Mouse (Mus musculus) heart, embryonic 11.5 days (tissue): ENCODE measurements around the gene Mtfr1l. TPM values are rescaled to one million over a fixed set of nuclear protein-coding genes. Genes with fewer than 3 reads are reported as not detected.
A peak's percentile ranks its signal among the peaks of the same experiment; 100 is the strongest.
"Not testable (repeated sequence)": the region's sequence is repeated elsewhere in the genome, so short reads cannot be mapped to it uniquely, and the experiment has no call there.

Experiments used
- ATAC-seq: fragments of 200-750 bp; cut with Nextera tagmentation; replicated peaks from 2 replicates; pipeline ENCODE4 v1.8.0; 2017; ENCODE audit warnings: moderate library complexity; ENCODE audit not compliant: insufficient number of reproducible peaks, low FRiP score, low TSS enrichment
- H3K27ac ChIP-seq: fragments of 300-500 bp; sonication (generic); 2 replicates; pipeline ENCODE4 v1.5.1; 2014; ENCODE audit warnings: mild to moderate bottlenecking, low read depth, low read length
- H3K27me3 ChIP-seq: fragments of 300-500 bp; sonication (generic); 2 replicates; pipeline ENCODE4 v1.6.1; 2014; ENCODE audit warnings: mild to moderate bottlenecking, low read length, mixed read lengths; ENCODE audit not compliant: control insufficient read depth, insufficient read depth
- H3K36me3 ChIP-seq: fragments of 300-500 bp; sonication (generic); 2 replicates; pipeline ENCODE4 v1.6.1; 2014; ENCODE audit warnings: mild to moderate bottlenecking, low read length, moderate library complexity, mixed read lengths; ENCODE audit not compliant: control insufficient read depth, insufficient read depth
- H3K4me1 ChIP-seq: fragments of 300-500 bp; sonication (generic); 2 replicates; pipeline ENCODE4 v1.6.1; 2014; ENCODE audit warnings: low read length; ENCODE audit not compliant: control insufficient read depth, insufficient read depth
- H3K4me2 ChIP-seq: fragments of 300-500 bp; sonication (generic); 2 replicates; pipeline ENCODE4 v1.6.1; 2014; ENCODE audit warnings: mild to moderate bottlenecking, moderate library complexity
- H3K4me3 ChIP-seq: fragments of 300-500 bp; sonication (generic); 2 replicates; pipeline ENCODE4 v1.5.1; 2014; ENCODE audit warnings: low read depth, low read length
- H3K9ac ChIP-seq: fragments of 300-500 bp; sonication (generic); 2 replicates; pipeline ENCODE4 v1.6.1; 2014; ENCODE audit warnings: mild to moderate bottlenecking, low read depth, low read length, moderate library complexity
- H3K9me3 ChIP-seq: fragments of 300-500 bp; sonication (generic); replicated peaks from 2 replicates; pipeline ENCODE4 v1.6.1; 2016; ENCODE audit warnings: low read length; ENCODE audit not compliant: control insufficient read depth
- WGBS: fragments of 180-500 bp; shearing (Covaris S2); extraction: QIAGEN DNeasy Blood & Tissue Kit; methylation state at CpG from one replicate; pipeline ENCODE4 v1.1.7; 2014; ENCODE audit not compliant: insufficient replicate concordance; 5-methylcytosine and 5-hydroxymethylcytosine counted together
- polyA plus RNA-seq: library from polyadenylated mRNA; unstranded; fragments of >200 nt; fragmentation: Nextera tagmentation; extraction: Ambion mirVana; gene quantifications from 2 replicates; pipeline ENCODE4 v1.2.1, GENCODE M21; 2014

The Mtfr1l gene
- polyA plus RNA-seq, 1 experiment from 2014 or later: 167 TPM

- Histone ChIP-seq H3K4me3 (no peak overlapping the region), H3K4me2 (no peak overlapping the region), H3K9me3 (no peaks in the 10 kb centered on the region), H3K4me1 (no peaks in the 10 kb centered on the region), H3K36me3 (0 out of 2 replicates have a peak, but pooled peaks cover 2% of the 10 kb centered on the region), H3K27me3 (no peaks in the 10 kb centered on the region), H3K9ac (no peak overlapping the region), H3K27ac (no peak overlapping the region)
- ATAC-seq: no peak
- WGBS: 82% methylated on average over 4 of the region's 4 CpGs
Measured at GRCm38 (mm10) chr4:134505303-134505789, 29.8 kb downstream of the Mtfr1l start.

DNA sequence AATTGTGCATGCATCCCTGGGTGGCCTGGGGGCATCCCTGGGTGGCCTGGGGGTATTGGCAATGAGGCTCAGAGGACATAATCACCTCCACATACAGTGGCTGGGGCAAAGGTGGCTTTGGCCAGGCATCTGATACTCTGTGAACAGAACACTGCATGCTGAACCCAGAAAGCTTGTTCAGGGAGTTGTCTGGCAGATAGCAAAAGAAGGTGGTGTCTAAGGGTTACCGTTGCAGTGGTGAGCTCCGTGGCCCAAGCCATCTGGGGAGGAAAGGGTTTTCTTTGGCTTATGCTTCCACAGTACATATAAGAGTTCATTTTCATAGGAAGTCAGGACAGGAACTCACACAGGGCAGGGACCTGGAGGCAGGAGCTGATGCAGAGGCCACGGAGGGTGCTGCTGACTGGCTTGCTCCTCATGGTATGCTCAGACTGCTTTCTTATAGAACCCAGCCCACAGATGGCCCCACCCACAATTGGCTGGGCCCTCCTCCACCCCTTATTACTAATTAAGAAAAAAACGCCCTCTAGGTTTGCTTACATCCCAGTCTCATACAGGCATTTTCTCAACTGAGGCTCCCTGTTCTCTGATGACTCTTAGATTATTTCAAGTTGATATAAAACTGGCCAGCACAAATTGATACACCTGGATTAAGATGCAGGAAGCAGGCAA lies 31.4 kb downstream of the Mtfr1l start:
- Histone ChIP-seq H3K9me3 (no peaks in the 10 kb centered on the region), H3K4me1 (no peaks in the 10 kb centered on the region), H3K9ac (no peak overlapping the region), H3K4me3 (no peak overlapping the region), H3K27me3 (no peaks in the 10 kb centered on the region), H3K36me3 (0 out of 2 replicates have a peak, but pooled peaks cover 2% of the 10 kb centered on the region), H3K4me2 (no peak overlapping the region), H3K27ac (no peak overlapping the region)
- no peak for ATAC-seq
- 68% methylated on average over 4 of the region's 4 CpGs for WGBS

- Histone ChIP-seq H3K4me3 (no peak overlapping the region), H3K27ac (no peak overlapping the region), H3K4me2 (no peak overlapping the region), H3K9ac (no peak overlapping the region), H3K36me3 (no peaks in the 10 kb centered on the region), H3K9me3 (no peaks in the 10 kb centered on the region), H3K27me3 (no peaks in the 10 kb centered on the region), H3K4me1 (peaks cover 23% of the 10 kb centered on the region)
- WGBS: 89% methylated on average over 6 of the region's 6 CpGs
- ATAC-seq: no peak
Measured at GRCm38 (mm10) chr4:134501095-134501494, 34.1 kb downstream of the Mtfr1l start.

GRCm38 (mm10) chr4:134498983-134499382 lies 36.2 kb downstream of the Mtfr1l start:
- not testable (repeated sequence) for H3K27me3 ChIP-seq, H3K27ac ChIP-seq, H3K9ac ChIP-seq, ATAC-seq, H3K4me2 ChIP-seq, H3K9me3 ChIP-seq, H3K36me3 ChIP-seq, H3K4me3 ChIP-seq
- H3K4me1 ChIP-seq: peaks cover 41% of the 10 kb centered on the region
- 77% methylated on average over 6 of the region's 6 CpGs for WGBS

DNA sequence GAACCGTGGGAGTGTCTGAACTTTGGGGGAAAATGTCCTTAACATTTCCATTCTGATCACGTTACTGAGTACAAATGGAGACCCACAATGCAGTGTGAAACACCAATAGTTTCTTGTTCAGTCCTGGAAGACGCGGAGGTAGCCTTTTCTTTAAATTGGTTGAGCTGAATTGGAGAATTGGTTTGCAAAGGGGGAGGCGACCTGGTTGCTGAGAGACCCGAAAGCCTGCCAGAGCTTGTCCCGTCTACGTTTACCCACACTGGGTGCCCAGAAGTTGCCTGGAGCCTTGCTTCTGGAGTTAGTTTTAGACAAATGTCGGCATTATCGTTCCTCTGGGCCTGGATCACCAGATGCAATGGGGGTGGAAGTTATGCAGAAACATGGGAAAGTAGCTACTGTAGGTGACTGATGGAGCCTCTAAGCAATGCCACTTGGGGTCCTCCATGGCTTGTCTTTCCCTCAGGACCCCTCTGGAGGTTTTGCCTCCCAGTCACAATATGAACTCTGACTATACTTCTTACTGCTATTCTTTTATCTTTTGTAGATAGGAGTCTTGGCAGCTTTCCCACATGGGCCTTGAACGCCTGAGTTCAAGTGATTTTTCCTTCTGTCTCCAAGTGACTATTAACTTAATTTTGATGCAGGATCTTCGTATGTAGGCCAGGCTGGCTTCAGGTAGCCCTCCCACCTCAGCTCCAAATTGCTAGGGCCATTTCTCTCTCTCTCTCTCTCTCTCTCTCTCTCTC lies 37.0 kb downstream of the Mtfr1l start:
- peak overlapping the region; percentile 77; the same call in 1 of the 2 replicates for H3K9ac ChIP-seq
- 64% methylated on average over 12 of the region's 12 CpGs for WGBS
- H3K36me3 ChIP-seq: no peaks in the 10 kb centered on the region
- peak overlapping the region; percentile 96 for H3K4me2 ChIP-seq
- no peaks in the 10 kb centered on the region for H3K27me3 ChIP-seq
- H3K9me3 ChIP-seq: no peaks in the 10 kb centered on the region
- no peak overlapping the region for H3K27ac ChIP-seq
- peaks cover 41% of the 10 kb centered on the region for H3K4me1 ChIP-seq
- H3K4me3 ChIP-seq: no peak overlapping the region; the same call in 1 of the 2 replicates
- ATAC-seq: no peak

DNA sequence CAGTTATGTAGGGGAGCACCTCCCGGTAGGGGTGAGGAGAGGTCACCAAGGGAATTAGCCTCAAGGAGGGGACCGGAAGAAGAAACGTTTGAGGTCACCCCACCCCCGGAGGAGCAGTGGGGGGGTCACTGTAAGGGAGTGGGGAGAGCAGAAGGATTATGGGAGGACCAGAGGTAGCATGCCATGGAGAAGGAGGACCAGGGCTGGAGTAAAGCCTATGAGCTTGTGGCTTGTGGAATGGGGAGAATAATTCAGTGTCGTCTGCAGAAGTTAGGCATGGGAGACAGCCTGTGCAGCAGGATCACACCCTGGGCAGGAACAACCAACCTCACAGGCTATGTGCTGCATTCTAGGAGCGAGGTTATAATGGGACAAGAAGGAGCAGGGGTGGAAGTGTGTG lies 38.0 kb downstream of the Mtfr1l start:
- peaks cover 41% of the 10 kb centered on the region for H3K4me1 ChIP-seq
- H3K27me3 ChIP-seq: no peaks in the 10 kb centered on the region
- H3K27ac ChIP-seq: peak overlapping the region; percentile 90
- H3K4me2 ChIP-seq: peak overlapping the region; percentile 96
- H3K9me3 ChIP-seq: no peaks in the 10 kb centered on the region
- H3K4me3 ChIP-seq: peak overlapping the region; percentile 58
- H3K36me3 ChIP-seq: no peaks in the 10 kb centered on the region
- WGBS: 14% methylated on average over 6 of the region's 6 CpGs
- ATAC-seq: peak; percentile 11; the same call in 1 of the 2 replicates
- peak overlapping the region; percentile 77 for H3K9ac ChIP-seq

GRCm38 (mm10) chr4:134496595-134497210 lies 38.5 kb downstream of the Mtfr1l start, which contains the start of gene Paqr7:
Gene Paqr7, plus strand, starts transcription at chr4:134496697.
- Histone ChIP-seq H3K27me3 (no peaks in the 10 kb centered on the region), H3K4me2 (peak within 1 kb of the TSS; percentile 96), H3K4me3 (peak within 1 kb of the TSS; percentile 58), H3K4me1 (peaks cover 41% of the 10 kb centered on the region), H3K9ac (peak within 1 kb of the TSS; percentile 77), H3K36me3 (no peaks in the 10 kb centered on the region), H3K27ac (peak within 1 kb of the TSS; percentile 90), H3K9me3 (no peaks in the 10 kb centered on the region)
- WGBS: under 1% methylated on average over 35 of the region's 35 CpGs
- ATAC-seq: peak; percentile 72

DNA sequence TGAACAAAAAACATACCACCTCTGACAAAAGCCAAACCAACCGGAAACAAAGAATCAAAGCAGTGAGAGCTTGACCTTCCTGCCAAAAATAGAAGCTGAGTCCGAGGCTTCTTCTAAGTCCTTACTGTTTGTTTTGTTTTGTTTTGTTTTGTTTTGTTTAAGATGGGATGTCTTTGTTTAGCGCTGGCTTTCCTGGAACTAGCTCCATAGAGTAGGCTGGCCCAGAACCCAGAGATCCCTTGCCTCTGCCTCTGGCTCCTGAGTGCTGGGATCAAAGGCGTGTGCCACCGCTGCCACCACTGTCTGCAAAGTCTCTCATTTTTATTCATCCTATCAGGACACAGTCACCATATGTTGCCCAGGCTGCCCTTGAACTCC lies 39.7 kb downstream of the Mtfr1l start:
- H3K27ac ChIP-seq: 0 out of 2 replicates have a peak overlapping the region, but pooled peaks have one; percentile 90

More for the DNA sequence above, 39.7 kb downstream of the Mtfr1l start:
- Histone ChIP-seq H3K27me3 (no peaks in the 10 kb centered on the region), H3K36me3 (no peaks in the 10 kb centered on the region), H3K9ac (no peak overlapping the region), H3K9me3 (no peaks in the 10 kb centered on the region), H3K4me1 (peaks cover 41% of the 10 kb centered on the region), H3K4me2 (no peak overlapping the region), H3K4me3 (no peak overlapping the region)
- ATAC-seq: no peak
- 58% methylated on average over 5 of the region's 5 CpGs for WGBS
